Mouse (Mus musculus): ENCODE data around the gene Cks1b. TPM values are rescaled to one million over a fixed set of nuclear protein-coding genes. Genes with fewer than 3 reads are reported as not detected.
"Not testable (repeated sequence)": the region's sequence is repeated elsewhere in the genome, so short reads cannot be mapped to it uniquely, and the experiment has no call there.

The Cks1b gene
- polyA plus RNA-seq, 1 experiment from 2014 or later = 356 TPM

DNA sequence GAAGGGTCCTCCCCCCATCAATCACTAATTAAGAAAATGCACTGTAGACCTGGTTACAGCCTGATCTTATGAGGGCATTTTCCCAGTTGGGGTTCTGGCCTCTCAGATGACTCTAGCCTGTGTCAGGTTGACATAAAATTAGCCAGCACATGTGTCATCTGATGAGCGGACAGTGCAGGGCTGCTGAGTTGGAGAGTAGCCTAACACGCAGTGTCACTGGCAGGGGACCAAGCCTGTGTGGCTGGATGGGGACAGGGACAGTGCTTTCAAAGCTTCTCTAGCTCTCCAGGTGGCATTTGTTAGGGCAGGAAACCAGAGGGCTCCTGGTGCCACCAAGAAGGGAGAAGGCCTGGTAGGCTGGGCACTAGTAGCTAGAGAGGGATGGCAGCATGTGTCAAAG lies 22.5 kb upstream of the Cks1b start:
- H3K4me1 ChIP-seq (replicated peaks) = peaks cover 20% of the 10 kb centered on the region
- 89% methylated on average over 2 of the region's 2 CpGs for WGBS
- no peak overlapping the region for H3K4me2 ChIP-seq
- H3K36me3 ChIP-seq = peaks cover 50% of the 10 kb centered on the region
- H3K27ac ChIP-seq (ENCODE audit: poor library complexity, severe bottlenecking) = no peak overlapping the region
- H3K9me3 ChIP-seq (replicated peaks) = no peaks in the 10 kb centered on the region
- H3K27me3 ChIP-seq (replicated peaks) = no peaks in the 10 kb centered on the region
- H3K4me3 ChIP-seq = no peak overlapping the region
- ATAC-seq (ENCODE audit: insufficient number of reproducible peaks, low FRiP score) = no peak
- no peak overlapping the region for H3K9ac ChIP-seq

DNA sequence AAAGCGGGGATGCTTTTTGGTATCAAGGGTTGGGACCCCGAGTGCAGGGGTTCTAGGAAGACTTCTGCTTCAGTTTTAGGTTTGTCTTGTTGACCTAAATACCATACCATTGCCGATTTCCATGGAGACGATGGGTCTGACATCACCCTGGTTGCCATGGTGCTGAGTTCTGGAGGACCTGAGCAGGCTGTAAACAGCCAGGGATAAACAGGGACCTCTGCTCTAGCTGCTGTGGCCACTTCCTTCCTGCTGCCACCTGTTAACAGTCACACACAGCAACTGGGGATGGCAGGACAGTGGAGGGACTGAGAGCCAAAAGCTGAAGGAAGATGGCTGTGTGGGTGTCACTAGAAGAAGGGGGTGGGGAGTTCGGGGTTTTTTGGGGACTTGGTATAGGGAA lies 19.1 kb upstream of the Cks1b start:
- peaks cover 26% of the 10 kb centered on the region for H3K4me1 ChIP-seq (replicated peaks)
- peak overlapping the region; percentile 81 for H3K9ac ChIP-seq
- H3K36me3 ChIP-seq = peaks cover 46% of the 10 kb centered on the region
- peak overlapping the region; percentile 83 for H3K27ac ChIP-seq (ENCODE audit: poor library complexity, severe bottlenecking)
- H3K27me3 ChIP-seq (replicated peaks) = no peaks in the 10 kb centered on the region
- peak overlapping the region; percentile 68 for H3K4me3 ChIP-seq
- ATAC-seq (ENCODE audit: insufficient number of reproducible peaks, low FRiP score) = no peak
- H3K9me3 ChIP-seq (replicated peaks) = no peaks in the 10 kb centered on the region
- 35% methylated on average over 5 of the region's 5 CpGs for WGBS
- peak overlapping the region; percentile 70 for H3K4me2 ChIP-seq

DNA sequence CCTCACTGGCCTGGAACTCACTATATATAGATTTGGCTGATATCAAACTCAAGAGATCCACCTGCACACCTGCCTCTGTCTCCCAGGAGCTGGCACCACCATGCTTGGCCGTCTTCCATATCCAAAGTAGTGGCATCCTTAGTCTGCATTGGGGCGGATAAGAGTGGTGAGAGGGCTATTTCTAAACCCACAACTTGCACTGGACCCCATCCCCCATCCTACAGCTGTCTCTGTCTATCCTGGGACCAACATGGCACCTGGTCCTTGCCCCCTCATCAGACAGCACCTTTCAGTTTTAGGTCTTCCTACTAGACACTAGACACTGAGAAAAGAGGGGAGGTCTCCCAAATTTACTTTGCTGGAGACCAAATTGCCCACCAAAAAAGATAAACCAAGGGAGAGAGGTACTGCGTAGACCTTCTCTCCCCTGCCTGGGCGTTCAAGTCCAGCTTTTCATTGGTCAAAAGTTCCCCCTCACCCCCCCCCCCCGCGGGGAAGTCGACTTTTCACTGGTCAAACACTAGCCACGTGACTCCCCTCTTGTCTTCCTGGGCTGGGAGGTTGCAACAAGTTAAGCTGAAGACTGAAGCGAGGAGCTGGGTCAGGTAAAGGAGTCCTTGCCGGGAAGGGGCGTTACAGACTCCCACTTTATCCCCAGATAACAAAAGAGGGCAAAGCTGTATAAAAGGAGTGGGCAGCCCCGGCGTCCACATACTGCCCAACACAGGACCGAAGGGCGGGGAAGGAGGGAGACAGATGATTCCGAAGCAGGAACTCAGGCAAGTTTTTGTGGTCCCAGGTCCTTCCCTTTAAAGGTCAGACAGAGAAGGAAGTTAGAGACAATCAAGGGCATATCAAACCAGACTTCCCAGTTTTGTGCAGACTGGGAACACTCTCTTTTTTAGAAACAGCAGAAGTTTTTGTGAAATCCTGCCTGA lies 18.3 kb upstream of the Cks1b start, which contains the start of gene Pbxip1:
Gene Pbxip1, plus strand, starts transcription at position 531 of the 938 bp plus-strand sequence.
- peak within 1 kb of the TSS; percentile 83 for H3K27ac ChIP-seq (ENCODE audit: poor library complexity, severe bottlenecking)
- peak; percentile 87 for ATAC-seq (ENCODE audit: insufficient number of reproducible peaks, low FRiP score)
- WGBS = 4% methylated on average over 16 of the region's 16 CpGs
- H3K9me3 ChIP-seq (replicated peaks) = no peaks in the 10 kb centered on the region
- H3K4me2 ChIP-seq = peak within 1 kb of the TSS; percentile 70
- peaks cover 30% of the 10 kb centered on the region for H3K4me1 ChIP-seq (replicated peaks)
- peaks cover 50% of the 10 kb centered on the region for H3K36me3 ChIP-seq
- peak within 1 kb of the TSS; percentile 68 for H3K4me3 ChIP-seq
- no peaks in the 10 kb centered on the region for H3K27me3 ChIP-seq (replicated peaks)
- peak within 1 kb of the TSS; percentile 81 for H3K9ac ChIP-seq

DNA sequence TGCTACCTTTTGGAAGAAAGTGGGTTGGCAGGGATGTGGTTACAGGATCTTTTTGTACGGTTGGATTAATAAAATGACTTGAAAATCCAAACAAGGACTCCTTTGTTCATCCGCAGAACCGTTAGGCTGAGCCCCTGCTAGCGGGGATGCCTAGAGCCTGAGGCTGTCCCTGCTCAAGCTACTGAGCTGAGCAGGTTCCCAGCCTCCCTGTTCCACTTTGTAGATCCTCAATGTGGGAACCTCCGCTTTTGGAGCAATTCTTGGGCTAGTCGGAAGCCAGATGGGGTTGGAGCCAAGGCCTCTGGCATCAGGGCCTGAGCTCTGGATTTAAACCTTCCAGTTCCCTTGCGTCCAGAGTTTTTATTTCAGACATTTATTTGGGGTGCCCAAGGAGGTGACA lies 16.9 kb upstream of the Cks1b start:
- ATAC-seq (ENCODE audit: insufficient number of reproducible peaks, low FRiP score) = no peak
- Histone ChIP-seq H3K9me3 (replicated peaks) (no peaks in the 10 kb centered on the region), H3K4me1 (replicated peaks) (peaks cover 36% of the 10 kb centered on the region), H3K36me3 (peaks cover 39% of the 10 kb centered on the region), H3K4me3 (no peak overlapping the region), H3K27me3 (replicated peaks) (no peaks in the 10 kb centered on the region), H3K4me2 (no peak overlapping the region), H3K27ac (ENCODE audit: poor library complexity, severe bottlenecking) (no peak overlapping the region), H3K9ac (no peak overlapping the region)
- WGBS = 79% methylated on average over 7 of the region's 7 CpGs

DNA sequence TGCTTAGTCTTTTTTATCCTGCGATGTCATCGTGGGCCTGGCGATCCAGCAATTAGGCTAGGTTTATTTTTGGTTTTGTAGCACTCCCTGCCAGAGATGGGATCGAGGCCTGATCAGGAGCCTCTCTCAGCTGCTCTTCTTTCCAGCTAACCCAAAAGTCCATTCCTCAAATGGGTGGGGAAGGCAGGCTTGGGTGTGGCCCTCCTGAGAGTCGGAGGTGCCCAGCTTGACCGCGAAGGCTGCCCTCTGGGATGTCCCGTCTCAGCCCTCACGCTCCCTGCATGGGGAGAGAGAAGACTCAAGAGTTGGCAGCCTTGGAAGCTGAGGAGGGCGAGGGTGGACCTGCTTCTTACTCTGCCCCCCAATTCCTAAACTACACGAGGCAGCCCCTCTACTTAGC lies 16.3 kb upstream of the Cks1b start:
- Histone ChIP-seq H3K27ac (ENCODE audit: poor library complexity, severe bottlenecking) (no peak overlapping the region), H3K9ac (no peak overlapping the region), H3K9me3 (replicated peaks) (no peaks in the 10 kb centered on the region), H3K4me2 (no peak overlapping the region), H3K36me3 (peaks cover 33% of the 10 kb centered on the region), H3K4me3 (no peak overlapping the region), H3K27me3 (replicated peaks) (no peaks in the 10 kb centered on the region), H3K4me1 (replicated peaks) (peaks cover 36% of the 10 kb centered on the region)
- no peak for ATAC-seq (ENCODE audit: insufficient number of reproducible peaks, low FRiP score)
- WGBS = 76% methylated on average over 11 of the region's 11 CpGs

DNA sequence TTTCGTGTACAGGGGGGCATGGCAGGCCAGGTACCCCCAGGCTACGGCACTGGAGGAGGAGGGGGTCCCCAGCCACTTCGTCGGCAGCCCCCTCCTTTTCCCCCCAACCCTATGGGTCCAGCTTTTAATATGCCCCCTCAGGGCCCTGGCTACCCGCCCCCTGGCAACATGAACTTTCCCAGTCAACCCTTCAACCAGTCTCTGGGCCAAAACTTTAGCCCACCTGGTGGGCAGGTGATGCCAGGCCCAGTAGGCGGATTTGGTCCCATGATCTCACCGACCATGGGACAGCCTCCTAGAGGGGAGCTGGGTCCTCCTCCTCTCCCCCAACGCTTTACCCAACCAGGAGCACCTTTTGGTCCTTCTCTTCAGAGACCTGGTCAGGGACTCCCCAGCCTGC lies 14.4 kb upstream of the Cks1b start:
- Histone ChIP-seq H3K27ac (ENCODE audit: poor library complexity, severe bottlenecking) (no peak overlapping the region), H3K27me3 (replicated peaks) (no peaks in the 10 kb centered on the region), H3K36me3 (peaks cover 38% of the 10 kb centered on the region), H3K4me1 (replicated peaks) (peaks cover 27% of the 10 kb centered on the region), H3K4me3 (no peak overlapping the region), H3K4me2 (no peak overlapping the region), H3K9ac (0 out of 2 replicates have a peak overlapping the region, but pooled peaks have one; percentile 22), H3K9me3 (replicated peaks) (no peaks in the 10 kb centered on the region)
- no peak for ATAC-seq (ENCODE audit: insufficient number of reproducible peaks, low FRiP score)
- 92% methylated on average over 8 of the region's 8 CpGs for WGBS

DNA sequence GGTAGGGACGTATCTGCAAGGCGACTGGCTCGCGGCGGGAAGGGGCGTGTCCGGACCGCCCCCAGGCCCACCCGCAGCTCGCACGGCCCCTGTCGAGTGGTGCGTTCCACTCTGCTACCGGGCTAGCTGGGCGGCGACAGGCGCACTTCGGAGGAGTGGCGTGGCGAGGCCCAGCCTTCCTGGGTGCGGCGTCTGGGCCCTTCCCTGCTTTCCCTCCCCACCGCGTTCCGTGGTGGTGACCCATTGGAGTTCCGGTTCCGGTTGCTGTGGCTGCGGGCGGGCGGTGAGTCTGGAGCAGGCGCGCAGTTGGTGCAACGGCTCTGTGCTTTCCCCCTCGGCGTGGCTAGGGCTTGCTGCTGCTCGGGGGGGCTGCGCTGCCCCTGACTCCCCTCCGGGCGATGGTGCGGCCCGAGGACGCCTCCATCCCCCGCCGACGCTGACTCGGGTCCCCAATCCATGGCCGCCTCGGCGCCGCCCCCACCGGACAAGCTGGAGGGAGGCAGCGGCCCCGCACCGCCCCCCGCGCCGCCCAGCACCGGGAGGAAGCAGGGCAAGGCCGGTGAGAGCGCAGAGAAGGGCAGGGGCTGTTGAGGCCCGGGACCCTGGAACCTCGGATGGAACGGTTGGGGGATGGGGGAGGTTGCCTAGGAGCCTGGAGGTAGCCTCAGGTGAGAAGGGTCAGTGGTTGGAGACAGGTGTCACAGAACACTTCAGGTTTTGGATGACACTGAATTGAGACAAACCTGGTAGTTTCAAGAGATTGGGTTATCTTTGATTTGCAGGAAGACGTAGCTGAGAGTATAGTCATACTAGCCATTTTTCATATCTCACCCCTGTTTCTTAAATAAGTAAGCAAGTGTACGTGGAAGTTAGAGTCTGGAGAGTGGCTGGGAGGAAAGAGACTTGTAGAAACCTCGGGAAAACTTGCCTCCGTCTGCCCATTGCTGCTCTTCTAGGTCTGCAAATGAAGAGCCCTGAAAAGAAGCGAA lies 12.3 kb upstream of the Cks1b start, which contains the start of gene Pygo2:
Gene Pygo2, plus strand, starts transcription at position 44 of the 989 bp plus-strand sequence.
- ATAC-seq (ENCODE audit: insufficient number of reproducible peaks, low FRiP score) = peak; percentile 98
- Histone ChIP-seq H3K4me1 (replicated peaks) (peaks cover 16% of the 10 kb centered on the region), H3K27ac (ENCODE audit: poor library complexity, severe bottlenecking) (peak within 1 kb of the TSS; percentile 92), H3K27me3 (replicated peaks) (no peaks in the 10 kb centered on the region), H3K9me3 (replicated peaks) (no peaks in the 10 kb centered on the region), H3K4me2 (peak within 1 kb of the TSS; percentile 74), H3K36me3 (peaks cover 60% of the 10 kb centered on the region), H3K9ac (peak within 1 kb of the TSS; percentile 96), H3K4me3 (peak within 1 kb of the TSS; percentile 87)
- WGBS = 2% methylated on average over 53 of the region's 68 CpGs

- ATAC-seq (ENCODE audit: insufficient number of reproducible peaks, low FRiP score); H3K27me3 ChIP-seq (replicated peaks); H3K27ac ChIP-seq (ENCODE audit: poor library complexity, severe bottlenecking); H3K4me3 ChIP-seq; H3K9ac ChIP-seq; H3K9me3 ChIP-seq (replicated peaks); H3K4me2 ChIP-seq: not testable (repeated sequence)
- Histone ChIP-seq H3K4me1 (replicated peaks) (peaks cover 15% of the 10 kb centered on the region), H3K36me3 (peaks cover 66% of the 10 kb centered on the region)
- 89% methylated on average over 7 of the region's 7 CpGs for WGBS
These were observed 10.8 kb upstream of the Cks1b start for GRCm38 (mm10) chr3:89429021-89429420.

- Histone ChIP-seq H3K4me1 (replicated peaks) (peaks cover 32% of the 10 kb centered on the region), H3K4me3 (no peak overlapping the region), H3K4me2 (no peak overlapping the region), H3K9ac (no peak overlapping the region), H3K36me3 (peaks cover 51% of the 10 kb centered on the region), H3K9me3 (replicated peaks) (no peaks in the 10 kb centered on the region), H3K27ac (ENCODE audit: poor library complexity, severe bottlenecking) (no peak overlapping the region), H3K27me3 (replicated peaks) (no peaks in the 10 kb centered on the region)
- no peak for ATAC-seq (ENCODE audit: insufficient number of reproducible peaks, low FRiP score)
- 72% methylated on average over 4 of the region's 4 CpGs for WGBS
These were observed 7.7 kb upstream of the Cks1b start for GRCm38 (mm10) chr3:89425876-89426275.

- no peaks in the 10 kb centered on the region for H3K27me3 ChIP-seq (replicated peaks)
- H3K9me3 ChIP-seq (replicated peaks) = no peaks in the 10 kb centered on the region
- no peak overlapping the region for H3K4me3 ChIP-seq
- peaks cover 51% of the 10 kb centered on the region for H3K36me3 ChIP-seq
- 87% methylated on average over 5 of the region's 5 CpGs for WGBS
- H3K4me1 ChIP-seq (replicated peaks) = peaks cover 35% of the 10 kb centered on the region
- H3K9ac ChIP-seq = no peak overlapping the region
- no peak overlapping the region for H3K4me2 ChIP-seq
- no peak overlapping the region for H3K27ac ChIP-seq (ENCODE audit: poor library complexity, severe bottlenecking)
- no peak for ATAC-seq (ENCODE audit: insufficient number of reproducible peaks, low FRiP score)
These were observed 7.0 kb upstream of the Cks1b start for GRCm38 (mm10) chr3:89425141-89425525.
